ENCODE assay signal across 8 mouse cellular contexts in genomic region chr6:52954441-52954840, GRCm38 (mm10).
A peak's percentile ranks its signal among the peaks of the same experiment; 100 is the strongest.
DNase-seq lines count a peak whose midpoint lies in the region; ATAC-seq and TF ChIP-seq lines count a peak whose summit lies in the region.

No protein-coding gene starts in this region.

- H3K9me3 ChIP-seq in liver, embryonic 11.5 days (ENCODE audit: control insufficient read depth, low read length), result no peaks in the 10 kb centered on the region
- no peaks in the 10 kb centered on the region for H3K9me3 ChIP-seq in intestine, embryonic 16.5 days (ENCODE audit: control insufficient read depth, low read length)
- H3K9me3 ChIP-seq in midbrain, embryonic 13.5 days, result no peaks in the 10 kb centered on the region

- H3K27ac ChIP-seq in liver, adult 2 months (replicated peaks; ENCODE audit: insufficient read depth, low read depth, low read length), result no peak overlapping the region
- H3K27ac ChIP-seq in liver, embryonic 11.5 days (ENCODE audit: low read depth, low read length), result no peak overlapping the region
- H3K27ac ChIP-seq in bone marrow, adult 2 months (ENCODE audit: control insufficient read depth, insufficient read depth, low read depth, low read length, poor library complexity), result peak overlapping the region; percentile 88; the same call in 1 of the 2 replicates
- H3K27ac ChIP-seq in intestine, embryonic 16.5 days (ENCODE audit: low read length), result peak overlapping the region; percentile 36
- peak overlapping the region; percentile 68 for H3K27ac ChIP-seq in macrophage
- H3K27ac ChIP-seq in midbrain, embryonic 13.5 days, result no peak overlapping the region

- 75% methylated on average over 9 of the region's 9 CpGs for WGBS in liver, adult 2 months
- 77% methylated on average over 9 of the region's 9 CpGs for WGBS in liver, embryonic 11.5 days
- 52% methylated on average over 9 of the region's 9 CpGs for WGBS in bone marrow, adult 2 months
- 52% methylated on average over 9 of the region's 9 CpGs for WGBS in intestine, embryonic 16.5 days
- 47% methylated on average over 9 of the region's 9 CpGs for WGBS in macrophage (ENCODE audit: missing documents)
- WGBS in midbrain, embryonic 13.5 days, result 81% methylated on average over 9 of the region's 9 CpGs

- no peaks in the 10 kb centered on the region for H3K79me2 ChIP-seq in liver, adult 2 months (ENCODE audit: control insufficient read depth, insufficient read depth, low read length)
- H3K79me2 ChIP-seq in macrophage (ENCODE audit: inconsistent target), result no peaks in the 10 kb centered on the region

- intact Hi-C loops in left cerebral cortex, postnatal 10 days (cut with DNase I), result no loop called here

- no peak overlapping the region for H3K9ac ChIP-seq in liver, adult 2 months (ENCODE audit: low read depth, low read length)
- no peak overlapping the region for H3K9ac ChIP-seq in liver, embryonic 11.5 days (ENCODE audit: low read depth, low read length)
- no peak overlapping the region for H3K9ac ChIP-seq in intestine, embryonic 16.5 days (ENCODE audit: low read depth, low read length)
- H3K9ac ChIP-seq in midbrain, embryonic 13.5 days (replicated peaks), result no peak overlapping the region

- no peaks in the 10 kb centered on the region for H3K4me1 ChIP-seq in liver, adult 2 months (ENCODE audit: control insufficient read depth, insufficient read depth, low read length)
- H3K4me1 ChIP-seq in liver, embryonic 11.5 days (replicated peaks; ENCODE audit: control insufficient read depth, insufficient read depth, low read length), result 0 out of 2 replicates have a peak, but pooled peaks cover 3% of the 10 kb centered on the region
- peaks cover 6% of the 10 kb centered on the region; the same call in 1 of the 2 replicates for H3K4me1 ChIP-seq in bone marrow, adult 2 months (ENCODE audit: control insufficient read depth, insufficient read depth, low read length)
- H3K4me1 ChIP-seq in intestine, embryonic 16.5 days (ENCODE audit: control insufficient read depth, insufficient read depth, low read length), result peaks cover 13% of the 10 kb centered on the region; the same call in 1 of the 2 replicates
- peaks cover 17% of the 10 kb centered on the region for H3K4me1 ChIP-seq in midbrain, embryonic 13.5 days (replicated peaks)

- DNase-seq in liver, adult 2 months (ENCODE audit: extremely low read depth, low read depth, low spot score), result peak; percentile 8
- DNase-seq in liver, embryonic 11.5 days (ENCODE audit: low spot score), result no peak
- no peak for DNase-seq in left cerebral cortex, postnatal 10 days (ENCODE audit: extremely low spot score in 1 of 2, low spot score in 2 of 2)
- no peak for DNase-seq in urinary bladder, adult 18-20 months (ENCODE audit: low spot score in 2 of 2)

- no peak overlapping the region for H3K4me3 ChIP-seq in liver, adult 2 months (ENCODE audit: insufficient read depth, low read depth, low read length)
- no peak overlapping the region for H3K4me3 ChIP-seq in liver, embryonic 11.5 days (ENCODE audit: low read depth, low read length)
- H3K4me3 ChIP-seq in bone marrow, adult 2 months (replicated peaks; ENCODE audit: control insufficient read depth, low read depth, low read length), result no peak overlapping the region
- no peak overlapping the region for H3K4me3 ChIP-seq in intestine, embryonic 16.5 days (ENCODE audit: low read length)
- no peak overlapping the region for H3K4me3 ChIP-seq in macrophage (ENCODE audit: inconsistent target)
- H3K4me3 ChIP-seq in midbrain, embryonic 13.5 days (replicated peaks), result no peak overlapping the region

- no peaks in the 10 kb centered on the region for H3K27me3 ChIP-seq in liver, adult 2 months (ENCODE audit: control insufficient read depth, insufficient read depth, low read length)
- no peaks in the 10 kb centered on the region for H3K27me3 ChIP-seq in liver, embryonic 11.5 days (replicated peaks; ENCODE audit: control insufficient read depth, insufficient read depth, low read length)
- H3K27me3 ChIP-seq in intestine, embryonic 16.5 days (replicated peaks; ENCODE audit: control insufficient read depth, insufficient read depth, low read length), result no peaks in the 10 kb centered on the region
- H3K27me3 ChIP-seq in midbrain, embryonic 13.5 days, result no peaks in the 10 kb centered on the region

- TF ChIP-seq CTCF in liver, adult 2 months (IDR thresholded peaks at IDR 0.05; ENCODE audit: low read depth, low read length), result no peak
- no peak for TF ChIP-seq CTCF in bone marrow, adult 2 months (IDR thresholded peaks at IDR 0.05; ENCODE audit: control insufficient read depth, insufficient read depth, low read length)

- no peak overlapping the region for H3K4me2 ChIP-seq in liver, embryonic 11.5 days
- no peak overlapping the region for H3K4me2 ChIP-seq in intestine, embryonic 16.5 days (ENCODE audit: low read depth, low read length)
- no peak overlapping the region for H3K4me2 ChIP-seq in midbrain, embryonic 13.5 days (replicated peaks)

- H3K36me3 ChIP-seq in liver, adult 2 months (ENCODE audit: control insufficient read depth, insufficient read depth, low read length), result no peaks in the 10 kb centered on the region
- H3K36me3 ChIP-seq in liver, embryonic 11.5 days (ENCODE audit: control insufficient read depth, insufficient read depth, low read length), result no peaks in the 10 kb centered on the region
- H3K36me3 ChIP-seq in intestine, embryonic 16.5 days (ENCODE audit: control insufficient read depth, insufficient read depth, low read length), result no peaks in the 10 kb centered on the region
- no peaks in the 10 kb centered on the region for H3K36me3 ChIP-seq in macrophage (ENCODE audit: inconsistent target)
- no peaks in the 10 kb centered on the region for H3K36me3 ChIP-seq in midbrain, embryonic 13.5 days

- no peak for TF ChIP-seq POLR2A in liver, adult 2 months (IDR thresholded peaks at IDR 0.05; ENCODE audit: extremely low read depth, insufficient read depth, low read length)
- TF ChIP-seq POLR2A in bone marrow, adult 2 months (IDR thresholded peaks at IDR 0.05; ENCODE audit: borderline replicate concordance, control insufficient read depth, low read depth, low read length), result no peak

- no peak for ATAC-seq in liver, embryonic 11.5 days (replicated peaks; ENCODE audit: low FRiP score)
- no peak for ATAC-seq in intestine, embryonic 16.5 days
- ATAC-seq in midbrain, embryonic 13.5 days, result no peak

Comparison
In these comparisons a context has a peak if more than half of its experiments do, and no peak if none do; other contexts are left out.
1. H3K27ac ChIP-seq: peak in bone marrow, adult 2 months (single experiment), intestine, embryonic 16.5 days (single experiment) and macrophage (single experiment); none in liver, adult 2 months (single experiment), liver, embryonic 11.5 days (single experiment) and midbrain, embryonic 13.5 days (single experiment).